Mouse (Mus musculus) heart, adult 2 months (tissue): ENCODE data around the gene Ptgr1. TPM values are rescaled to one million over a fixed set of nuclear protein-coding genes. Genes with fewer than 3 reads are reported as not detected.

Experiments
- DNase-seq, 2 experiments: peaks; one replicate each; pipeline ENCODE4 v3.0.0; 2021
- H3K27ac ChIP-seq: fragments of 200-600 bp; 2 replicates; pipeline ENCODE4 v1.8.1; 2022
- H3K27me3 ChIP-seq: fragments of 200-500 bp; 2 replicates; pipeline ENCODE4 v1.6.1; 2012; ENCODE audit warnings: mild to moderate bottlenecking, low read length, inconsistent platforms, mixed read lengths; ENCODE audit not compliant: control insufficient read depth, insufficient read depth
- H3K36me3 ChIP-seq: fragments of 200-500 bp; 2 replicates; pipeline ENCODE4 v1.6.1; 2012; ENCODE audit warnings: low read length, inconsistent platforms; ENCODE audit not compliant: control insufficient read depth, insufficient read depth
- H3K4me1 ChIP-seq: fragments of 200-500 bp; 2 replicates; pipeline ENCODE4 v1.6.1; 2011; ENCODE audit warnings: low read length; ENCODE audit not compliant: control insufficient read depth, insufficient read depth
- H3K4me3 ChIP-seq: fragments of 200-600 bp; 2 replicates; pipeline ENCODE4 v1.8.1; 2022
- H3K79me2 ChIP-seq: fragments of 200-500 bp; replicated peaks from 2 replicates; pipeline ENCODE4 v1.6.1; 2012; ENCODE audit warnings: mild to moderate bottlenecking, inconsistent platforms, low read length, moderate library complexity, mixed read lengths; ENCODE audit not compliant: control insufficient read depth, insufficient read depth
- H3K9ac ChIP-seq: fragments of 200-500 bp; 2 replicates; pipeline ENCODE4 v1.6.1; 2012; ENCODE audit warnings: low read depth, mild to moderate bottlenecking, control low read depth, inconsistent platforms, low read length, mixed read lengths
- CTCF ChIP-seq: fragments of 200-600 bp; IDR thresholded peaks from 2 replicates; pipeline ENCODE4 v1.8.1; 2022; ENCODE audit warnings: antibody characterized with exemption, mild to moderate bottlenecking, moderate library complexity
- EP300 ChIP-seq: fragments of 200-500 bp; IDR thresholded peaks from 2 replicates; pipeline ENCODE4 v1.6.1; 2011; ENCODE audit warnings: low read depth, low read length, control low read depth; ENCODE audit not compliant: insufficient read depth
- POLR2A ChIP-seq: fragments of 200-500 bp; IDR thresholded peaks from 2 replicates; pipeline ENCODE4 v1.6.1; 2011; ENCODE audit warnings: mild to moderate bottlenecking, low read depth, low read length, control low read depth; ENCODE audit not compliant: insufficient read depth
- WGBS: fragments of 180-500 bp; shearing (Covaris S2); methylation state at CpG from one replicate; pipeline ENCODE4 v1.1.7; 2018; 5-methylcytosine and 5-hydroxymethylcytosine counted together
- intact Hi-C: fragments of 180-260 bp; cut with DNase I; formaldehyde crosslinking; loops from one replicate; pipeline ENCODE4 v1.15.1; 2025
- polyA plus RNA-seq: library from polyadenylated mRNA; depleted of rRNA; stranded (reverse); fragments of >200 nt; gene quantifications from 2 replicates; pipeline ENCODE4 v1.2.3, GENCODE M21; 2012
- total RNA-seq, 2 experiments: library from RNA; stranded (reverse); gene quantifications; 2 replicates each; pipeline ENCODE4 v1.2.3; 2021

Gene Ptgr1
- total and polyA plus RNA-seq, 3 experiments = 1.6 to 3.1 (median 3.0) TPM

DNA sequence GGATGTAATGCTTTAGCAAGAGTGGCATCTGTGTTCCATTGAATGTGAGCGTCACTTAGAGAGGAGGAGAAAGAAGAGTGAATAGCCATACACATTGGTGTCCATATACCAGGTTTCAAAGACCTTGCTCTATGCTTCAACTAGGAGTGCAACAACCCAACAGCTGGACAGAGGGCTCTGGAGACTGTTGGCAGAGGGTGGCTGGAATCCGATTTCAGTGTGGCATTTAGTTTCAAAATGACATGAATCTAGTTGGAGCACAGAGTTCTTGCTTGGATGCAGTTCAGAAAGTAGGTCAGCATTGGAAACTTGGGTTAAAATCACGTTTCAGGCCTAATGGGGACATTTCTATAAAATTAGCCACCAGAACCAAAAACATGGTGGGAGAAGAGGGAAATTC, 28.3 kb upstream of the Ptgr1 start:
- WGBS = 81% methylated on average over 3 of the region's 3 CpGs
- Histone ChIP-seq H3K4me1 (peaks cover 9% of the 10 kb centered on the region), H3K27me3 (no peaks in the 10 kb centered on the region; the same call in 1 of the 2 replicates), H3K9ac (no peak overlapping the region), H3K4me3 (no peak overlapping the region), H3K36me3 (peaks cover 8% of the 10 kb centered on the region), H3K79me2 (peaks cover 11% of the 10 kb centered on the region), H3K27ac (no peak overlapping the region)
- TF ChIP-seq EP300 = no peak
- no peak for TF ChIP-seq CTCF
- no peak for TF ChIP-seq POLR2A
- DNase-seq = no peak
- intact Hi-C loops = no loop called here

DNA sequence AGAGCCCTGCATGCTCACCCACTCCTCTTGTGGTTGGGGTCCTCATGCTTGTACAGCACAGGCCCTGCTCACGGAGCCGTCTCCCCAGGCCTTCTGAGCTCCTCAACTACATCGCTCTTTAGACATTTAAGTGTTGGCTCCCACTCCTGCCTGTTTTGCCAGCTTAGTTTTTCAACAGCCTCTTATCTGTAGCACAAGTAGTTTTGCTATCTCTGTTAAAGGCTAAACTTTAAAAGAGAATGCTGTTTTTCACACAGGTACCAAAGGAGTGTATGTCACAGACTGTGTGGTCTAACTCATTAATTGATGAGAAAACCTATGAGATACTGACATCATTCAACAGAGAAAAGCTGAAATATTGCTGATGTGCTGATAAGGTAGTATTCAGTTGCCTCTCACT, 24.5 kb upstream of the Ptgr1 start:
- H3K27me3 ChIP-seq = no peaks in the 10 kb centered on the region; the same call in 1 of the 2 replicates
- no peak overlapping the region for H3K4me3 ChIP-seq
- no peak for DNase-seq
- 27% methylated on average over 3 of the region's 3 CpGs for WGBS
- peaks cover 13% of the 10 kb centered on the region for H3K4me1 ChIP-seq
- H3K36me3 ChIP-seq = peaks cover 8% of the 10 kb centered on the region
- H3K9ac ChIP-seq = no peak overlapping the region
- H3K79me2 ChIP-seq = peaks cover 11% of the 10 kb centered on the region
- no peak overlapping the region for H3K27ac ChIP-seq
- intact Hi-C loops = no loop called here
- TF ChIP-seq EP300 (no peak), CTCF (no peak), POLR2A (no peak)

DNA sequence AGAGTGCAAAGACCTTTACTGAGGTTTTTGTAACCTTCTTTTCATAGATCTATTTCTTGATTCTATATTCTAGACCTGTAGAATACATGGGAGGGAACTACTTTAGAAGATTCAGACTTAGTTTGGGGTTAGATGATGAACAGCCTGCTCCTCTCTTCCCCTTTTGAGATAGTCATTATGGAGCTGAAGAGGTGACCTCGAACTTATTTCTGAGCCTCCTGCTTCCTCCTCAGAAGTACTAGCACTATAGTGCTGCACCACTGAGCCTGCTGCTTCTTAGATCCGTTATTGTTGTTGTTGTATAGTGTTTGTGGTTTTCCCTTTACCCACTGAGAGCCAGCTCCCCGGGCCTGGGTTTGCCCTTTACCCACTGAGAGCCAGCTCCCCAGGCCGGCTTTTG, 22.8 kb upstream of the Ptgr1 start:
- Histone ChIP-seq H3K27me3 (no peaks in the 10 kb centered on the region; the same call in 1 of the 2 replicates), H3K27ac (no peak overlapping the region), H3K4me3 (no peak overlapping the region), H3K36me3 (peaks cover 10% of the 10 kb centered on the region), H3K79me2 (peaks cover 10% of the 10 kb centered on the region; the same call in 1 of the 2 replicates), H3K4me1 (peaks cover 15% of the 10 kb centered on the region), H3K9ac (no peak overlapping the region)
- no peak for DNase-seq
- 62% methylated on average over 4 of the region's 4 CpGs for WGBS
- TF ChIP-seq POLR2A (no peak), EP300 (no peak), CTCF (no peak)
- intact Hi-C loops = loop anchor here (10.0 kb wide), 2 partner anchors 535 to 1055 kb away; partner anchors contain the start of genes Ptbp3 and Txn1

DNA sequence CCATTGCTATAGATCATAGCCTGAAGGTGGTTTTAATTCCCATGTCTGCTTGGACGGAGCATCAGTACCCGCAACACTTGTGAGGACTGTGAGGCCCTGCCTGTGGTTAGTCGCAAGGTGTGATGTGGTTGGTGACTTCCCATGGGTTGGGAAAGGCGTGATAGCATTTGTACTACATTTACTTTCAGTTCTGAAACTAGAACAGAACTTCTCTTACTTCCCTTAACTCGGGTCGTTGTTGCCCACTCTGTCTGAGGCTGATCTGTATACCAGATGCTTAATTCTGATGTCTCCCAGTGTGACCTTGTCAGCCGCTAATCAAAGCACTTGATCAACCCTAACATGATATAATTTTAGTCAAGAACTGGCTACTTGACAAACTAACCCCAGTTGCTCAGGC, 22.3 kb upstream of the Ptgr1 start:
- intact Hi-C loops = loop anchor here (10.0 kb wide), 2 partner anchors 536 to 1054 kb away; partner anchors contain the start of genes Ptbp3 and Txn1
- Histone ChIP-seq H3K79me2 (peaks cover 9% of the 10 kb centered on the region; the same call in 1 of the 2 replicates), H3K4me1 (peaks cover 15% of the 10 kb centered on the region), H3K36me3 (peaks cover 10% of the 10 kb centered on the region), H3K27me3 (no peaks in the 10 kb centered on the region; the same call in 1 of the 2 replicates), H3K9ac (no peak overlapping the region), H3K4me3 (no peak overlapping the region), H3K27ac (no peak overlapping the region)
- DNase-seq = no peak
- TF ChIP-seq POLR2A (no peak), CTCF (no peak), EP300 (no peak)
- 74% methylated on average over 7 of the region's 7 CpGs for WGBS

DNA sequence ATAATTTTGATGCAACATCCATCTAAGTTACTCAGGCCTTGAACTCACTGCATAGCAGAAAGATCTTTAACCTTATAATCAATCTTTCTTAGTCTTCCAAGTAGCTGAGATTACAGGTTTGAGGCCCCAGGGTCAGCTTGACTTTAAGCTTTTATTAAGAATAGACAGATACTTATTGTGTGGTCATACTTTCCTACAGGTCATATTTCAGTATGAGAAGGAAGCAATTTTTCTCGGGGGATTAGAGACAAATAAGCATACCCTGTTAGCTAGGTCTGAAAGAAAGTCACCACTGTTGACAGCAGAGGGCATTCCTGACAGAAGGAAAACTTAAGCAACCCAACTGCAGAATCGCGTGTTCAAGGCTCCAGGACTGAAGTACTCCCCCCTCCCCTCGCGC, 21.1 kb upstream of the Ptgr1 start:
- intact Hi-C loops = loop anchor here (10.0 kb wide), 2 partner anchors 537 to 1053 kb away; partner anchors contain the start of genes Ptbp3 and Txn1
- Histone ChIP-seq H3K4me3 (no peak overlapping the region), H3K4me1 (peaks cover 11% of the 10 kb centered on the region), H3K27ac (no peak overlapping the region), H3K27me3 (no peaks in the 10 kb centered on the region), H3K9ac (no peak overlapping the region), H3K79me2 (peaks cover 5% of the 10 kb centered on the region; the same call in 1 of the 2 replicates), H3K36me3 (peaks cover 9% of the 10 kb centered on the region)
- no peak for DNase-seq
- WGBS = 74% methylated on average over 5 of the region's 5 CpGs
- no peak for TF ChIP-seq CTCF
- TF ChIP-seq EP300 = no peak
- TF ChIP-seq POLR2A = no peak

DNA sequence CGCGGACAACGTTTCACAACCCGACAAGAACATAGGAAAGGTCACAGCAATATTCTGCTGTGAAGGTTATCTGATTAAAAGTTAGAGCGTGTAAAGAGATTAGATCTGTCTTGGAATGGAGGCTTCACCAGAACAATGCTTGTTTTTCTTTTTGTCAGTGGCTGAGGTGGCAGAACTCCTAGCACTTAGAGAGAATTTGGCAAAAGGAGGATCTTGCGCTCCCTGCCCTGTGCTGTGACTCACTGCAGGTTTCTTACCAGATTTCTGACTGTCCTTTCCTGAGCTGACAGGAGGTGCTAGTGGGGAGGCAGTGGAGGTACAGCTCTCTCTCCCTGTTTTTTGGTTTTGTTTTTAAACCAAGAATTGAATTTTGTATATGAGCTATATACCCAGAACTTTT, 20.1 kb upstream of the Ptgr1 start:
- peaks cover 5% of the 10 kb centered on the region; the same call in 1 of the 2 replicates for H3K79me2 ChIP-seq
- no peak overlapping the region for H3K4me3 ChIP-seq
- H3K27ac ChIP-seq = no peak overlapping the region
- intact Hi-C loops = loop anchor here (10.0 kb wide), 2 partner anchors 538 to 1052 kb away; partner anchors contain the start of genes Ptbp3 and Txn1
- H3K27me3 ChIP-seq = no peaks in the 10 kb centered on the region
- H3K9ac ChIP-seq = no peak overlapping the region
- H3K36me3 ChIP-seq = peaks cover 6% of the 10 kb centered on the region
- WGBS = 53% methylated on average over 6 of the region's 6 CpGs
- TF ChIP-seq EP300 = no peak
- TF ChIP-seq CTCF = no peak
- TF ChIP-seq POLR2A = no peak
- H3K4me1 ChIP-seq = peaks cover 11% of the 10 kb centered on the region
- no peak for DNase-seq
